Mouse (Mus musculus): ENCODE measurements around the gene Hist2h2aa1.
"Not testable (repeated sequence)": the region's sequence is repeated elsewhere in the genome, so short reads cannot be mapped to it uniquely, and the experiment has no call there.

Hist2h2aa1 gene

DNA sequence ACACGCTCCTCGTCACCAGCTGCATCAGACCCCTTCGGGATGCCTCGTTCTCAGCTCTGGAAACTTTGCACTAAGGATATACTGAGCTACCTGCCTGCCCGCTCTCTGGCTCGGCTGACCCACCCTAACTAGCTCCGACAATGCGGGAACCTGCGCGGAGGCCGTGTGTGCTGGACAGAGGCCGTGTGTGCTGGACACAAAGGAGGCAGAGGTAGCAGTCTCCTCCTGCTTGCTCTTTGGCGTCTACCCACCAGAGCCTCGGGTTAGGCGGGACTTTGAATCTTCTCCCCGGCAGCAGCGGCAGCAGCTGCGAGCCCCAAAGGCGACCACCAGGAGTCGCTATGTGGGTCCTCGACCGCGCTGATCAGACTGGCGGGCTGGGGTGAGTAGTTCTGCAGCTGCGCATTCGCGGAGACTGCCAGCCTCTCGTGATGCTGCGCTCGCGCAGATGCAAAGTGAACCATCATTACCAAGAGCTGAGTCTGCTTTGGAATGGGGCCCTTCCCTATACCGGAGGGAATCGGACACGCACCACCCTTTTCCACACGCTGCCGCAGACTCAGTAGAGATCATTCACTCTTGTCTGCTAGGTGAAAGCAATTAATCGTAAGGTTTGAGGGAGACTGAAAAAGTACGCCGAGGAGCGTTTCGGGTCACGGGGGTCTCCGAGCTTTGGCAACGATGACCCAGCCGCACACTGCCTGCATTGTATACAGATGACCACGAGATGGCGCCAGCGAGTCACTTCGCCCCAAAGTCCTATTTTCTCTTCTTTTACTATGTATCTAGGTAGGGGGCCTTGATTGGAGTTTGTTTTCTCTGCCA is 32.7 kb downstream of the Hist2h2aa1 start:
- peak; percentile 99 for DNase-seq (ENCODE audit: extremely low read depth, low read depth)

DNA sequence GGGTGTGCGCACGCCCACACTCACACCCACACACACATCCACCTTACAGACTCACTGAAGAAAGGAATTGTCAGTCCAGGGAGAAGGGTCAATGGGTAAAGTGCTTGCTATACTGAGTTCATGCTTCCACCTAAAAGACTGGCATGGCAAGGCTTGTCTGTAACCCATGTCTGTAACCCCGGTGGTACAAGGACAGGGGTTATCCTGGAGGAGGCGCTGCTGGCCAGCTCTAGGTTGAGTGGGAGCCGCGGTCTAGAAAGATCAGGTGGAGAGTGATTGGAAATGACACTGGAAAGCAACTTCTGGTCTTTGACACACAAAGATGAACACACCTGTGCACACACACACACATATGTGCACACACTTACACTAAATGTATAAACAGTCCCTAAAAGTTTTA is 35.4 kb downstream of the Hist2h2aa1 start:
- DNase-seq (ENCODE audit: extremely low read depth, low read depth), result no peak

DNA sequence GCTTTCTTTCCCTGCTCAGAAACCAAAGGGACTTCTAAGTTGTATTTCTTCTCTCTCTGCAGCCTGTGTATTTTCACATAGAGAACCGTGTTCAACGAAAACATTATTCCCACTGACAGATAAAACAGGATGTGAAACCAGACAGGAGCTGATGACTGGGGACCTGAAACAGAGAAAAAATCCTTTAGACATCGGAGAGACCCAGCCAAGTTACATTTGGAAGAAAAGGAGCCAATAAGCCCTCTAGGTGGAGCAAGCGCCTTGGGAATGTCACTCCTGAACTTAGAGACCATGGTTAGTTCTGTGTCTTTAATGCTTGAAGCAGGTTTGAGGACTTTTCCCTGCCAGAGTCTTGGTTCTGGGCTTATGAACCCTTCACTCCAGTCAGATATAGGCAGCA is 39.2 kb downstream of the Hist2h2aa1 start:
- DNase-seq (ENCODE audit: extremely low read depth, low read depth), result no peak

DNA sequence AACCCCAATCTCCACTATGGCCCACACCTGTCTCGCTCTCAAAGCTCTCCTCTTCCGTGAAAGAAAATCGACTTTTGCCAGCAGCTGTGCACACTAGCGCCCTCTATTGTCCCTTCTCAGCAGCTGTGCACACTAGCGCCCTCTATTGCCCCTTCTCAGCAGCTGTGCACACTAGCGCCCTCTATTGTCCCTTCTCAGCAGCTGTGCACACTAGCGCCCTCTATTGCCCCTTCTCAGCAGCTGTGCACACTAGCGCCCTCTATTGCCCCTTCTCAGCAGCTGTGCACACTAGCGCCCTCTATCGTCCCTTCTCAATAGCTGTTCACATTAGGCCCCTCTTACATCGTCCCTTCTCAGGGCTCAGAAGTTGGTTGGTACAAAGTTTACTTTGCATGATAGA is 42.0 kb downstream of the Hist2h2aa1 start:
- DNase-seq (ENCODE audit: extremely low read depth, low read depth), result not testable (repeated sequence)

DNA sequence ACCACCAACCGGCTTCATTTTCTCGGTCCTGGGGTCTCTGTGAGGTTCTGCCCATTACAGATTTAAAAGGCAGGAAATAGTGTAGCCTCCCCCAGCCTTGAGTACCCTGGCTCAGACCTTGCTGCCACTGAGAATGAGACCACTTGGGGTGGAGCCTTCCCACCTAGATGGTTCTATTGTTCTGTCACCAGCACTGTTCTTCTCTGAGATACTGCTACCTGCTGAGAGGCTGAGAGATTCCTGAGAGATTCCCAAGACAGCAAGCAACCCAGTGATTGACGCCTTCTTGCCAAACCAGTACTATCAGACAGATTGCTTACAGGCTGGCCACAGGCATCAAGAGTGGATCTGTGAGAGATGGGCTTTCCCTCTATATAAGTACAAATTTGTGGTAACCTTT is 43.9 kb downstream of the Hist2h2aa1 start:
- DNase-seq (ENCODE audit: extremely low read depth, low read depth), result no peak

DNA sequence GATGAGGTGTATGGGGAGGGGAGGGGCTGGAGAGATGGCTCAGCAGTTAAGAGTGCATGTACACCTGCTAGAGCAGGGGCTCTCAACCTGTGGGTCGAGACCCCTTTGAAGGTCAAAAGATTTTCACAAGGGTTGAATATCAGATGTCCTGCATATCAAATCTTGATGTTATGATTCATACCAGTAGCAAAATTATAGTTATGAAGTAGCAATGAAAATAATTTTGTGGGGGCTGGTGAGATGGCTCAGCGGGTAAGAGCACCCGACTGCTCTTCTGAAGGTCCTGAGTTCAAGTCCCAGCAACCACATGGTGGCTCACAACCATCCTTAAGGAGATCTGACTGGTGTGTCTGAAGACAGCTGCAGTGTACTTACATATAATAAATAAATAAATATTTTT is 45.4 kb downstream of the Hist2h2aa1 start:
- DNase-seq (ENCODE audit: extremely low read depth, low read depth), result not testable (repeated sequence)

DNA sequence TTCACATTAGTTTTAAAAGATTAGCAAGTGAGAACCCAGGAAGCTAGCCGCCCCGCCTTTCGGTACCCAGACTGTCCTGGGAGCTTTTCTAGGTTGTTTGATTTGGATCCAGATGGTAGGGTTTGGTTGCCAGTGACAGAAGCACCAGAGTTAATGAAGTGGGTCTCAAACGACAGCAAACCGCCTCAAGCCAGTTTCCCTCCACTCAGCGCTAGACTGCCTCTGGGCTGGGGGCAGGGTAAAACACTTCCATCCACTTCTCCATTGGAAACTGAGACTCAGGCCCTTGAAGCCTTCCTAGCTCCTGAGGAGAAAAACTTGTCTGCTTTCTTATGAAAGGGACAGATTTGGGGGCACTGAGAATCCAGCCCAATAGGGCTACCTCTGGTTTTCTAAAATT is 47.3 kb downstream of the Hist2h2aa1 start:
- DNase-seq (ENCODE audit: extremely low read depth, low read depth), result no peak

DNA sequence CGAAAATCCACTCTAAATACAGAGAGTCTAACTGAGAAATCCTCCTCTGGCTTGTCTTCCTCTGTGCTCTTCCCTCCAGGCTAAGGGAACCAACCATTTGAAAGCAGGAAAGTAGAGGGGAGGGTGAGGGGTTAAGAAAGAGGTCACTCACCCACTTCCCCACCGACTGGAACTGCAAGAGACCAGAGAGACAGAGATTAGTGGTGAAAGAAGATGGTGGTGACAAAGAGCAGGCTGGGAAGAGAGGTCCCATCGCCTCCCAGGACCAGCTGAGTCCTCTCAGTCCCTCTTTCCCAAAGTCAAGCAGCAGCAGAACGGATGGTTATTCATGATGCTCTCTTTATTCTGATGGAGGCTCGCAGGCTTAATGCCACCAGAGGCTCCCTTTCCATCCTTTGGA is 48.1 kb downstream of the Hist2h2aa1 start:
- DNase-seq (ENCODE audit: extremely low read depth, low read depth), result peak; percentile 43

DNA sequence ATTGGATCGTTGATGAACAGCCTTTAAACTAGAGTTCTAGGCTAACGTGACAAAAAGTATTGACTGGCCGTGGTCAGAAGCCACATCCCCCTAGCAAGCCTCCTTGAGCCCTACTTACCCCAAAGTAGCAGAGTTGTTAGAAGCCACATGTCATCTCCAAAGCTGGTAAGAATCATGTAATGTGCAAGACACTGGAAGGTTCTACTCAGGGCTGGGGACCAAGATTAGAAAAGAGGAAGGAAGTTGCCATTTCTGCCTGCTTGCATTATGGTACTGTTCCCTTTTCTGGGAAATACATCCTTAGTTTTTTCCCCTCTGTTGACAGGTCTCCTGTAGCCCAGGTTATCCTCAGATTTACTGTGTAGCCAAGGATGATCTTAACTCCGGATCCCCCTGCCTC is 48.5 kb downstream of the Hist2h2aa1 start, which contains the start of gene Fcgr1:
Fcgr1 (minus strand) TSS at position 183 of the 400 bp plus-strand sequence.
- DNase-seq (ENCODE audit: extremely low read depth, low read depth), result peak; percentile 99
